Mouse (Mus musculus) adrenal gland, adult 18-20 months (tissue): ENCODE data around the gene Ninj2. TPM values are rescaled to one million over a fixed set of nuclear protein-coding genes. Genes with fewer than 3 reads are reported as not detected.

Experiments used
- DNase-seq, 2 experiments: peaks; one replicate each; pipeline ENCODE4 v3.0.0; 2021 to 2022; ENCODE audit warnings: low spot score in 2 of 2
- total RNA-seq, 2 experiments: library from RNA; stranded (reverse); gene quantifications; 1 replicate in 1 of 2; 2 replicates in 1 of 2; pipeline ENCODE4 v1.2.3; 2021

The Ninj2 gene
- total RNA-seq, 2 experiments from 2014 or later = not detected

DNA sequence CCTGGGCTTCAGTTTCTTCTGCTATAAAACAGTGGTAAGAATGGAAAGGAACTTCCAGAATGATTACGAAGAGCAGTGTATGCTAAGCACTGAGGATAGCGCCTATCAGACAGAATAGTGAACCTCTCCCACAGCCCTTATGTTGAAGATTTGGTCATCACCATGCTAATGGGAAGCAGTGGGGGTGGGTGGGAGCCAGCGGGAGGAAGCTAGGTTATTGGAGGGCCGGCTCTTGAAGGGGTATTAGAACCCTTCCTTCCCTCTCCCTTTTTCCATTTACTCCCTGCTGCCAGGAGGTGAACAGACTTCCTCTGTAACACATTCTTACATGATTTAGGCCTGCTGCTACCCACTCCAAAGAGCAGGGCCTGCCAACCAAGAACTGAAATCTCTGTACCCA lies 1.2 kb upstream of the Ninj2 start:
- no peak for DNase-seq

DNA sequence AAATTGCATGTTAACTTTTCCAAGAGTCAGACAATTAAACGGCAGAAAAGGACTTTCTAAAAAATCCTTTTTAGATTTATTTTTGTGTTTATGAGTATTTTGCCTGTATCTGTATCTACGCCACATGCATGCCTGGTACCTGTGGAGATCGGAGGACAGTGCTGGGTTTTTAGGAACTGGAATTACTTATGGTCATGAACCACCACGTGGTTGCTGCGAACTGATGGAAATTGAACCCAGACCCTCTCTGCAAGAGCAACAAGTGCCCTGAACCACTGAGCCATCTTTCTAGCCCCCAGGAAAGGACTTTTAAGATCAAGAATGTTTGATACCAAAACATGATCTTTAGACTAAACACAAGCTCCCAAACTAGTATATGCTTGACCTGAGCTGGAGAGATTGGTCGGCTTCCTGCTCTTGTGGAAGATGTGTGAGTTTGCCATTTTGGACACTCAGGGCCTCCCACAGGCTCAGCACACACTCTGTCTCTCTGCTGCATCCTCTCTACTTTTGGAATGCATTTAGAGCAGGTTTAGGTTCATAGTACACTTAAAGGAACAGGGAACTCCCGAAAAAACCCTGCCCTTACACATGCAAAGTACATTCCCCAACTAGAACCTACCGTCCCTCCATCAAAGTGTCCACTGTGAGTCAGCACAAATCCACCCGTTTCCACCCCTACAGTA lies 1.1 kb downstream of the Ninj2 start:
- no peak for DNase-seq

DNA sequence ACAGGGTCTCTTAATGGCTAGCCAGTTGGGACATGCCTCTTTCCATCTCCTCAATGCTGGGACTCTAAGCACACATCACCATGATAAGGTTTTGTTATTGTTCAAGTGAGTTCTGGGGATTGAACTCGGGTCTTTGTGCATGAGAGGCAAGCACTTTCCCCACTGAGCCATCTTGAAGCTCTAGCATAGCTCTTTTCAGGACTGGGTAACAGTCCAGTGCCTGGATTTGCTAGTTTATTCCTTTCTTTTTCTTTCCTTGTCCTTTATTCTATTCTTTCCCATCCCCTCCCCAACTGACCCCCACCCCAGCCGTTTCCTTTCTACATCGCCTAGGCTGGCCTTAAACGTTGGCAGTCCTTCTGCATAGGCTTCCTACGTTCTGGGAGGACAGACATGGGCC lies 1.9 kb downstream of the Ninj2 start:
- DNase-seq = no peak

DNA sequence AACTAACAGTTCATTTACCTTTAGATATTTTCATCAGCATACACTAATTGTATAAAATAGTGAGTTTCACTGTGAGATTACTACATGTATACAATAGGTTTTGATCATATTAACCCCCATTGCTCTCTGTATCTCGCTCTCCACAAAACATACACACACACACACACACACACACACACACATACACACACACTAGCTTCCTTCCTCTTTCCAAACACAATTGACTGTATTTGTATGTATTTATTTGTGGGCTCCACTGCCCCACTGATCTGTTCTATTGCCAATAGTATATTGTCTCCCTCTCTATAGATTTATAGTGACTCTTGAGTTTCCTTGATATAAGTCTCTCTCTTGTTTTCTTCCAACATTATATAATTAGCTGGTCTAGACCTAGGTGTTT lies 2.4 kb downstream of the Ninj2 start:
- DNase-seq = no peak

DNA sequence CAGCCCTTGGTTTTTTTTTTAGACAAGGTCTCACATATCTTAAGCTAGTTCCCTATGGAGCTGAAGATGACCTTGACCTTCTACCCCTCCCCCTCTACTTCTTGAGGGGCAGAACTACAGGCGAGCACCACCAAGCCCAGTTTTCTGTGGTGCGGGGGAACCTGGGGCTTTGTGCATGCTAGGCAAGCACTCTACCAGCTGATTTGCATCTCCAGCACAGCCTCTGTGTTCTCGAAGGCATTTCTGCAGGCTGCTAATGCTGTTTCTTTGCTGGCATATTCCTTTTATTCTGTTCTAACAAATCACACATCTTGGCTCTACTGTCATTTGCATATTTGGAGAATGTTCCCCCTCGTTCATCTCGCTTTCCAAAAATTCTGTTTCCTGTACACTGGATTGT lies 6.2 kb downstream of the Ninj2 start:
- no peak for DNase-seq

DNA sequence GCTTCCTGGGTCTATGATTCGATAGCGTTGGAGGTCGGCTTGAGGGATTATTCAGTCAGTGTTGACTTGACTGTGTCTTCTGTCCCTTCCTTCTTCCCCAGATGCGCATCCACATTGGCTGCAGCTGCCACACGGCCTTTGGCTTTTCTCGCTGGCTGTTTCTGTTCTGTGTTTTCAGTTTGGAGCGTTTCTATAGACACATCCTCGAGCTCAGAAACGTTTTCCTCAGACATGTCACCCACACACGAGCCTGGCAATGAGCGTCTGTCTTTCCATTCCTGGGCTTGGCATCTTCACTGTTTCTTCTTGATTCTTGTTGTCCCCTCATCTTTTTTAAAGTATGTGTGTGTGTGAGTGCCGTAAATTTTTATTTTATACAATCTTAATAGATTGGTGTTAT lies 8.1 kb downstream of the Ninj2 start:
- no peak for DNase-seq

DNA sequence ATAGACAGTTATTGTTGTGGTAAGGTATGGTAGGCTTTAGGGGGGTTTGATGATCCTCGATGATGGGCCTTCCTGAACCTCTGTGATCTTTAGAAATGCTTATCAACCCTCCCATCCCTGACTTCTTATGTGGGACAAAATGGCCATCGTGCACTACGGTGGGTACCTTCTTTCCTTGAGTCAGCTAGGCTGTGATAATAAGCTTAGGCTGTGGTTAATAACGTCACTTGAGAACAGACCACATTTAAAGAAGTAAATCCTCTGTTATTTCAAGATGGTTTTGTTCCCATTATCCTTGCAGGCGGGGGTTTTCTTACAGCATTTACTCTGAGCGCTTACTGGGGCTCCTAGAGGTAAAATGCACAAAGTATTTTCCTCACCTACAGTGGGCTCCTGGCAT lies 8.8 kb downstream of the Ninj2 start:
- no peak for DNase-seq

DNA sequence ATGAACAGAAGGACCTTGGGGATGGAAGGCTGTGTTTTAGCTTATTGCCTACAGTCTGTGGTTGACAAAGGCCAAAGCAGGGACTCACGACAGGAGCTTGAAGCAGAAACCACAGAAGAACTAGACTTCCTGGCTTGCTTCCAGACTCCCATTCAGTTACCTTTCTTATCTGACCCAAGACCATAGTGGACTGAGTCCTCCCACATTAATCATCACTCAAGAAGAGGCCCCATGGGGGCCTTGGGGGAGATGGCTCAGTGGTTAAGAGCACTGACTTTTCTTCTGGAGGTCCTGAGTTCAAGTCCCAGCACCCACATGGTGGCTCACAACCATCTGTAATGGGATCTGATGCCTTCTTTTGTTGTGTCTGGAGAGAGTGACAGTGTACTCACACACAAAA lies 10.0 kb downstream of the Ninj2 start:
- no peak for DNase-seq

DNA sequence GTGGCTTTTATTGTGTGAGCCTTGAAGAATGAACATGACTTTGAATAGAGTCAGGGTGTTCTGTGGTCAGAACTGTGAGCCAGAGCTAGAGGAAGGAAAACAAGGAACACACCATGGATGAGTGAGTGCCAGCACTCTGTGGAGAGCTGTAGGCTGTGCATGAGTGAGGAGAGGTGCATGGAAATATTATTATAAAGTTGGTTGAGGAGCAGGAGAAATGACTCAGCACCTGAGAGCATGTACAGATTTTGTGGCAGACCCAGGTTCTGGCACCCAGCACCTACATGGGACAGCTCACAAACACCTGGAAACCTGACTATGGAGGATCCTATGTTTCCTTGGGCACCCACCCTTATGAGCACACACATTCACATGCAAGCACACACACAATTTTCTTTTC lies 11.9 kb downstream of the Ninj2 start:
- DNase-seq = no peak

DNA sequence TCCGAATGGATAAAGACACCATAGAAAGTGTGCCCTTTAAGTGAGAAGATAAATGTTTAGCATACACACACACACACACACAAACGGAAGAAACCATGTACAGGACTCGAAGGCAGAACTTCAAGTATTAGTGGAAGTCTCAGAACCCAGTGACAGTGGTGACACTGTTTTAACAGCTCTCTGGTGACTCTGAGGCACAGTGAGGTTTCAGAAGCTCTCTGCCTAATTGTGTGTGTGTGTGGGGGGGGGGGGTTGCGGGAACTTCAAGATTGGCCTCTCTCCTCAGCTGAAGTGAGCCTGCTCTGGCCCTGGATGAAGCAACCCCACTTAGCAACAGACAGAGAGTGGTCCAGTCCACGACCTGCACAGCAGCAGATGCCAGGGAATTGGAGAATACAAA lies 14.4 kb downstream of the Ninj2 start:
- DNase-seq = no peak

DNA sequence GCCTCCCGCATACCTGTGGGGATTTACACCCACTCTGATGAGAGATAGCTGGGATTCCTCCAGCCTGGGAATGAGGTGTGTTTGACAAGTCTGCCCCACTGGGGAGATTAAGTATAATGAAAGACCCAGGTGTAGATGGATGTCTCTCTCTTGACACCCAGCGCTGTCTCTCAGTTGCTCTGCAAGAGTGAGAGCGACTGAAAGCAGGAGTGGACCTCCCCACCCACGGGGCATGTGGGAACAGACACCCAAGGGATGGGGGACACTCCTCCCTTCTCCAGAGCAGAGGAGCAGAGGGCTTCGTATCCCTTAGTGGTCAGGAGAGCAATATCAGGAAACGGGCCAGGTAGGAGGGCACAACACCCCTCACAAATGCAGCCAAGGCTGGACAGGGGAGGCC lies 14.9 kb downstream of the Ninj2 start:
- DNase-seq = no peak

DNA sequence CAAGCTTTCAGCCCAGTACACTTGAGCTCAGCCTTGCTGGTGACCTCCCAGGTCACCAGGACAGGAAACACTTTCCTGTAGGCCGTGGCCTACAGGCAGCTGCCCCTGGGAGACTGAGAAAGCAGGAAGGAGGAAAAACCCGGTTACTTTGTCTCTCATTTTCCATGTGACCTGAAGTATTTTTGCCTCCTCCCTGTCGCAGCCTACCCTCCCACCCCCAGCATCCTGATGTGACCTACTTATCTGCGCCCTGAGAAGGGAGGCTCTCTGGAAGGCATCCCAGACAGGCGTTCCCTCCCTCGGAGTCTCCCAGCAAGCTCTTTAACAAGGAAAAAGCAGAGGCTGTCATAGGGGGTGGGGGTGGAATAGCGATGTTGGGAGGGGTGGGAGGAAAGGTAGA lies 16.0 kb downstream of the Ninj2 start:
- peak in 1 of 2 experiments; percentile 38 for DNase-seq

DNA sequence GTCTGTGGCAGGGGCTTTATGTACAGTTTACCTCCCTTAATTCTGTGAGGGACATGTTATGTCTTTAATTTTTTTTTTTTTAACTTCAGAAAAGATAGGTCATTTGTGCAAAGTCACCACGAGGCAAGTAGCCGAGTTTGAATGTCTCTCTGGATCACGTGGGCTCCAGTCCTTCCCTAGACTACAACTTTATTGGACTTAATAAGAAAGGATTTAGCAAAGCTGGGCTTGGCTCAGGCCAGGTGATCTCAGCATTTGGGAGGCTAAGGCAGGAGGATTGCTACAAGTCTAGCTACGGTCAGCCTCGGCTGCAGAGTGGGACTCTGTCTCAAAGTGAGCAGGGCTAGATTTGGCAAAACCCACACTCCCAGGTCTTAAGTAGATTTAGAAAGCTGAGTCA lies 16.8 kb downstream of the Ninj2 start:
- DNase-seq = no peak

DNA sequence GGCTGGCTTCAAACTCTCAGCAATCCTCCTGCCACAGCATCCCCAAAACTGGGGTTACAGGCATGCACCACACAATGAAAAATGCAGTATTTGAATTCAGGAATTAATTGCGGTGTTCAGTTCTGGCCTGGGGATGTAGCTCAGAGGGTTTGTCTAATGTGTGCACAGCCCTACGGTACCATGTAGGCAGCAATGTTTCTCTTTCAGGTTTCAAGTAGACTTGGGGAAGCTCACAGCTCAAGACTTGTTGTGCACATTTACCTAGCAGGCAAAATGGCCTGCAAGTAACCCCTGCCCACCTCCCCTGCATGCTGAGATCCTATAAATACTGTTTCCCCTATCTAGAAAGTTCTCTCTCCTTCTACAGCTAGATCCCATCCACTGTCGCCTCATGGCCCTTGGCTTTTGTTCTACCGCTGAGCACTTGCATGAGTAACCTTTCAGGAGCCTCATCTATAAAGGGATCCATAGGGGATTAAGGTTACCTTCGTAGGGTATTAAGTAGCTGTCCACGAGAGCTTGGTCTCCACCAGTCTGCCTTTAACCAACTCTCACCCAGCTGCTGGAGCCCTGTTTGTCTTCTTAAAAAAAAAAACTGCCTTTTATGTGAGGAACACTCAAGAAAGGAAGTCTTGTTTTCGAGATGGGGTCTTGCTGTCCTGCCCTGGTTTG lies 17.7 kb downstream of the Ninj2 start:
- DNase-seq = no peak

DNA sequence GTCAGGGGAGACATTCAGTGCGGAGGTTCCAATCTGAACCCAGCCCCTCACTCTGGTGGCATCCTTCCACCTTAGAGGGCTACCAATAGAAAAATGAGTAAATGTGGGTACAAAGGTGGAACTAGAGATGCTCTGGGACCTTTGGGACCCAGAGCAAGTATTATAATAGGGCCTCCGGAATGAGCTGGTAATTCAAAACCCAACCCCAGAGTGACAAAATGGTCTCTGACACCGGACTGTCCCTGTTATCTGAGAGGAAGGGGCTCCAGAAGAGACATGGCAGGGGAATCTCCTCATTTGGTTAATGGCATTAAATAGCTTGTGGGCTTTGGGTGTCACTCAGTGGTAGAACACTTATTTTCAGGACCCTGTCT lies 18.2 kb downstream of the Ninj2 start:
- no peak for DNase-seq

DNA sequence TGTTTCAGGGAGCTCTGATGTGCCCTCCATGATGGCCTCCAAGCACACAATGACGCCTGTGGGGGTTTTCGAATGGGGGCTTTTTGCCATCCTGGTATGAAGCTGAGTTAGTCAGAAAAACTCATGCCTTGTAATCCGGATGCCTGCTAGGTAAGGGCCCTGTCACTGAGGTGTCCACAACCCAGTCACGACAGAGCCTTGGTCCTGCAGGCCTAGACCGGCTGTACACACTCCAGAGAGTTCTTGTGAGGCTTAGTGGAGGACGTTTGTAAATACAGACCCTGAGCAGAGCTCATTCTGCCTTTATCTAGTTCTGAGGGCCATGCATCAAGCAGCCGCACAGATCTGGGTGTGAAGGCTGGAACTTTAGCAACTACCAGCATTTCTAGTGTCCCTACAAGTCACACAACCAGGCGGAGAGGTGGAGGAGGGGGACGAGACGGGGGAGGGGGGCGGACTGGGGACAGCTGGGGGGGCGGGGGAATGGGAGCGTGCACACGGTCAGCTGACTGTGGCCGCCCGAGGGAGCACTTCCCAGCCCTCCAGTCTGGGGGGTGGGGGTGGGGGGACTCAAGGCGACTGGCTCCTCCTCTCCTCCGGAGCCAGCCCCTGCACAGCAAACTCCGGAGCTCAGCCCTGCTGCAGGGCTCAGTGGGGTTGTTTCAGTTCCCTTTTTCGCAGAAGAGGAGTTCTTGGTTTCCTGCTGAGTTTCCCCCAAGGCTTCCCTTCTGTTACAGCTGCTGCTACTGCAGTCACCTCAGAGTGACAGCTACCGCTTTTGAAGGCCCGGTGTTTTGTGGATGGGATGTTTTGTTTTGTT lies 19.0 kb downstream of the Ninj2 start:
- peak; percentile 40 to 58 for DNase-seq

DNA sequence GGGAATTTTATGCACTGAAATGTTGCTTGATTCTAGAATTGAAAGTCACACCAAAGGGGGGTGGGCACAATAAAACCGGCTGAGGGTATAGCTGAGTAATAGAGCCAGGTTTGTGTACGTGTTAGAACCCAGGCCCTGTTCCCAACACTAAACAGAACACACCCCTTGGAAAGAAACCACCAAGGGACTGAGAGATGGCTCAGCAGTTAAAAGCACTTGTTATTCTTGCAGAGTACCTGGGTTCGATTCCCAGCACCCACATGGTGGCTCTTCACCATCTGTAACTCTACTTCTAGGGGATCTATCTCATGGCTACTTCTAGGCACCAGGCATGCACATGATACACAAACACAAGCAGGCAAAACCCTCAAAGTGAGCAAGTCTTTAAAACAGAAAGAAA lies 20.7 kb downstream of the Ninj2 start:
- no peak for DNase-seq

DNA sequence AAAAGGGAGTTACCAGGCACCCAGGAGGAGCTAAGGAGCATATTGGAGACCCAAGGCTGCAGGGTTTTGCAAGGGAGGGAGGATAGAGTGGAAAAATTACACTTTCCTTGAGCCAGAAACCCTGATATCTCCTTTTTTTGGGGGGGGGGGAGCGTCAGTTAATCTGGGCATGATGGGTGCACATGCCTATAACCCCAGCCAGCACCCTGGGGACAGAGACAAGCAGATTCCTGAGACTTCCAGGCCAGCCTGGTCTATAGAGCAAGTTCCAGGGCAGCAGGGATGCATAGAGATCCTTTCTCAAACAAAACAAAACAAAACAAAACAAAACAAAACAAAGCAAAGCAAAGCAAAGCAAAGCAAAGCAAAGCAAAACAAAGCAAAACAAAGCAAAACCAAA lies 21.1 kb downstream of the Ninj2 start:
- DNase-seq = no peak

DNA sequence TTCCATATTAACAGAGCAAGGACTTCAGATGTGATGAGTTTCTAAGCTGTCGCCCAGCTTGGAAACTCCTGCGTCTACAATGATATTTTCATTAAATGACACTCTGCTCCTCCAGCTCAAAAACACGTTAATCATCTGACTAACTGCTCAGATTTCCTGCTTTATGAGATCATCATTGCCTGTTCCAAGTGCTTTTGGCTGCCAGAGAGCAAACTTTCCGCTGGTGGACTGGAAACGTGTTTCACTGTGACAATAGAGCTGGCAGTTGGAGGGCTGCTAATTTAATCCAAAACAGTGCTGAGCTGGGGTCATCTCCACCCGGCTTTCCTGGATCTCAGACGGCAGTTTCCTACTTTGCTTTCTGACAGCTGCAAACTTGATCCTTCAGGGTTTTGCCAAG lies 21.5 kb downstream of the Ninj2 start:
- peak; percentile 42 to 52 for DNase-seq

DNA sequence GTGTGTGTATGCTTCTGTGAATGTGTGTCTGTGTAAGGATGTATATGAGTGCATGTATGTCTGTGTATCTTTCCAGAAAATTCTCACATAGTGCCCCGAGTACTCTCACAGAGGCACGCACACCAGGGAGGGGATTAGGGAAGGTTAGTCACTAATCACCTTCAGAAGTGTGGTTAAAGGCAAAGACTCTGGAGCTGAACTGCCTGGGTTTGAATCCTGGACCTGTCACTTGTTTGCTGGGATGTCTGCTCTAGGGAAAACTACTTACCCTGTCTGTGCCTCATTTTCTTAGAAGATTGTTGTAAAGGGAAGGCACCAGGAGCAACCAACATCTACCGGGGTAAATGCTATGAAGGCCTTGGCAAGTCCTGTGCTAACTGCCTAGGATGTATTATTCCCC lies 22.3 kb downstream of the Ninj2 start:
- DNase-seq = no peak

DNA sequence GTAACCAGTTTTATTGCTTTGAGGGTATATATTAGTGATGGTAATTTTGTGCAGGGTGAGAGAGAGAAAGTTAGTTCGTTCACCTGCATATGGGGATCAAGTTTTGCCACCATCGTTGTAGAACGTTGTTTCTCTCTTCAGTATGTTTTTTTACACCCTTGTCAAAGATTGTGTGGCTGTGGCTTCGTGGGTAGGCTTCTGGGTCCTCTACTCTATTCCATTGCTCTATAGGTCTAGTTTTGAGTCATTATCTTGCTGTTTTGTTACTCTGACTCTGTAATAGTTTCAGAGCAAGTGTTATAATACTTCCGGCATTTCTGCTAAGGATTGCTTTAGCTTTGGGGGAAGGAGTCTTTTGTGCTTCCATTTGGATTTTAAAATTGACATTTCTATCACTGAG lies 26.7 kb downstream of the Ninj2 start:
- no peak for DNase-seq

DNA sequence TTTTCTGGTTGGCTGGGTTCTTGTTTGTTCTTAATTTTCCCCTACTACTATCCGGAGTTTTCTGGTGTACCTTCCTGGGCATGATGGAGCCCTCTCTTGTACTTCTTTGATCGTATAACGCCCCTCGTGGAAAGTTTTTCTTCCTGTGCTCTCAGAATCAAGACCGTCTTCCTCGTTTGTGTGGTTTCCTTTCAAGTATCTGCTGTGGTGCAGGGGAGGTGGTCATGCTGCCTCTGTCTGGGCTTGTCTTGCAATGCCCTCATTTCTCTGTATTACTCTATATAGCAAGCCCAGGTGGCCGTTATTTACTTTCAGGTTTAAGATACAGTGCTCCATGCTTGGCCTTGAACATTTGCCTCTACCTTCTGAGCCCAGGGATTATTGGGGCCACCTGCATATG lies 31.5 kb downstream of the Ninj2 start:
- no peak for DNase-seq
